15 mouse cellular contexts compared by ENCODE assay signal in the genomic region with DNA sequence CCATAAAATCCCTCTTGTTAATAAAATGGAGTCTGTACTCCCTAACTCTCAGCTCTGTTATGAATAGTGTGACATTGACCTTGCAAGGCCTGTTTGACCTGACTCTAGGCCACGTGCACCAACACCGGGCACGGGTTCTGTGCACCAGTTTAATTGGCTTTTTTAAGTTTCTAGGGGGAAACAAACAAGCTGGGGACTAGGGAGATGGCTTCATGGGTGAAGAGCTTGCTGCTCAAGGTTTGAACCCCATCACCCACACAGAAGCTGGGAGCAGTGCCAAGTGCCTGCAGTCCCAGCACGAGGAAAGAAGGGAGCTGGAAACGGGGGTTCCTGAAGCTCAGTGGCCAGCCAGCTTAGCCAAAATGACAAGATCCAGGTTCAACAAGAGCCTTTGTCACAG.
DNase-seq lines count a peak whose midpoint lies in the region; ATAC-seq and TF ChIP-seq lines count a peak whose summit lies in the region.
"Had no signal": no experiment of that assay in that cellular context is flagged by ENCODE, and none has a peak within 500 bp of the region (broad histone marks: within the 10 kb centered on the region; RNA-seq: fewer than 3 reads in every experiment).

No protein-coding gene starts in this region.

- no peak for TF ChIP-seq CTCF in lung, embryonic 14.5 days (IDR thresholded peaks at IDR 0.05; ENCODE audit: low read depth)
- TF ChIP-seq CTCF in lung, adult 2 months (IDR thresholded peaks at IDR 0.05; ENCODE audit: insufficient read depth, low read length): no peak
- no peak for TF ChIP-seq CTCF in kidney, postnatal 0 days (IDR thresholded peaks at IDR 0.05; ENCODE audit: low read depth)

- no peak for ATAC-seq in heart, embryonic 12.5 days (ENCODE audit: insufficient number of reproducible peaks, low FRiP score)
- no peak for ATAC-seq in lung, embryonic 14.5 days (ENCODE audit: insufficient read depth)
- ATAC-seq in kidney, postnatal 0 days (replicated peaks; ENCODE audit: low FRiP score, low read depth): no peak
- ATAC-seq in hindbrain, embryonic 14.5 days (ENCODE audit: low FRiP score): no peak
- ATAC-seq: forebrain, embryonic 13.5 days; intestine, postnatal 0 days had no signal

- 61% methylated on average over 5 of the region's 5 CpGs for WGBS in heart, embryonic 12.5 days
- 73% methylated on average over 5 of the region's 5 CpGs for WGBS in heart, embryonic 10.5 days
- WGBS in lung, embryonic 14.5 days: 48% methylated on average over 5 of the region's 5 CpGs
- 47% methylated on average over 5 of the region's 5 CpGs for WGBS in lung, adult 2 months
- 34% methylated on average over 5 of the region's 5 CpGs for WGBS in kidney, postnatal 0 days
- WGBS in hindbrain, embryonic 14.5 days: 69% methylated on average over 5 of the region's 5 CpGs

- H3K9ac ChIP-seq in heart, embryonic 12.5 days: no peak overlapping the region
- no peak overlapping the region for H3K9ac ChIP-seq in lung, embryonic 14.5 days
- no peak overlapping the region for H3K9ac ChIP-seq in kidney, postnatal 0 days (ENCODE audit: low read depth, low read length)
- no peak overlapping the region for H3K9ac ChIP-seq in hindbrain, embryonic 14.5 days
- H3K9ac ChIP-seq: embryonic facial prominence, embryonic 15.5 days; forebrain, embryonic 13.5 days; hindbrain, embryonic 12.5 days; liver, embryonic 13.5 days had no signal

- no peaks in the 10 kb centered on the region for H3K9me3 ChIP-seq in heart, embryonic 12.5 days (replicated peaks)
- no peaks in the 10 kb centered on the region for H3K9me3 ChIP-seq in heart, embryonic 10.5 days
- H3K9me3 ChIP-seq in lung, embryonic 14.5 days (ENCODE audit: low read depth, low read length): no peaks in the 10 kb centered on the region
- H3K9me3 ChIP-seq in kidney, postnatal 0 days (replicated peaks; ENCODE audit: low read length): no peaks in the 10 kb centered on the region
- no peaks in the 10 kb centered on the region for H3K9me3 ChIP-seq in hindbrain, embryonic 14.5 days (ENCODE audit: control insufficient read depth, low read length)
- H3K9me3 ChIP-seq: embryonic facial prominence, embryonic 15.5 days; forebrain, embryonic 13.5 days; hindbrain, embryonic 12.5 days; liver, embryonic 13.5 days; megakaryocyte, embryonic 14.5 days had no signal

- peaks cover 64% of the 10 kb centered on the region for H3K4me1 ChIP-seq in heart, embryonic 12.5 days (replicated peaks)
- peaks cover 72% of the 10 kb centered on the region for H3K4me1 ChIP-seq in heart, embryonic 10.5 days
- peaks cover 18% of the 10 kb centered on the region for H3K4me1 ChIP-seq in lung, embryonic 14.5 days (ENCODE audit: insufficient read depth)
- H3K4me1 ChIP-seq in lung, adult 2 months (ENCODE audit: control insufficient read depth, insufficient read depth, low read length): peaks cover 39% of the 10 kb centered on the region
- peaks cover 47% of the 10 kb centered on the region for H3K4me1 ChIP-seq in brown adipose tissue, adult 24 weeks (ENCODE audit: control insufficient read depth, insufficient read depth, insufficient read length, low read length)
- peaks cover 46% of the 10 kb centered on the region for H3K4me1 ChIP-seq in kidney, postnatal 0 days (replicated peaks; ENCODE audit: insufficient read depth, low read length)
- H3K4me1 ChIP-seq in hindbrain, embryonic 14.5 days (replicated peaks; ENCODE audit: control insufficient read depth, insufficient read depth, low read length): no peaks in the 10 kb centered on the region
- H3K4me1 ChIP-seq: embryonic facial prominence, embryonic 15.5 days; forebrain, embryonic 13.5 days; hindbrain, embryonic 12.5 days had no signal

- no peaks in the 10 kb centered on the region for H3K27me3 ChIP-seq in heart, embryonic 12.5 days (replicated peaks)
- peaks cover 31% of the 10 kb centered on the region for H3K27me3 ChIP-seq in heart, embryonic 10.5 days (ENCODE audit: insufficient read depth, poor library complexity, severe bottlenecking)
- no peaks in the 10 kb centered on the region for H3K27me3 ChIP-seq in lung, embryonic 14.5 days (ENCODE audit: insufficient read depth, low read length)
- no peaks in the 10 kb centered on the region for H3K27me3 ChIP-seq in kidney, postnatal 0 days (ENCODE audit: insufficient read depth, low read length)
- no peaks in the 10 kb centered on the region for H3K27me3 ChIP-seq in hindbrain, embryonic 14.5 days (ENCODE audit: control insufficient read depth, insufficient read depth, low read length)
- H3K27me3 ChIP-seq: embryonic facial prominence, embryonic 15.5 days; forebrain, embryonic 13.5 days; hindbrain, embryonic 12.5 days; liver, embryonic 13.5 days had no signal

- DNase-seq in heart, embryonic 10.5 days (ENCODE audit: low spot score): no peak
- peak; percentile 65 for DNase-seq in lung, embryonic 14.5 days
- DNase-seq in lung, adult 2 months: no peak
- no peak for DNase-seq in kidney, postnatal 0 days (ENCODE audit: low spot score)
- DNase-seq in hindbrain, embryonic 14.5 days (ENCODE audit: low spot score): no peak
- DNase-seq in cerebellum, adult 11 months: no peak
- DNase-seq: liver, embryonic 13.5 days had no signal

- no peak overlapping the region for H3K4me2 ChIP-seq in heart, embryonic 12.5 days
- no peak overlapping the region for H3K4me2 ChIP-seq in lung, embryonic 14.5 days
- no peak overlapping the region for H3K4me2 ChIP-seq in kidney, postnatal 0 days (ENCODE audit: low read length)
- no peak overlapping the region for H3K4me2 ChIP-seq in hindbrain, embryonic 14.5 days (replicated peaks)
- H3K4me2 ChIP-seq: embryonic facial prominence, embryonic 15.5 days; forebrain, embryonic 13.5 days; hindbrain, embryonic 12.5 days; liver, embryonic 13.5 days had no signal

- no peak for TF ChIP-seq POLR2A in lung, adult 2 months (IDR thresholded peaks at IDR 0.05; ENCODE audit: borderline replicate concordance, extremely low read depth, low read depth, low read length)

- H3K4me3 ChIP-seq in heart, embryonic 12.5 days: no peak overlapping the region
- no peak overlapping the region for H3K4me3 ChIP-seq in heart, embryonic 10.5 days
- no peak overlapping the region for H3K4me3 ChIP-seq in lung, embryonic 14.5 days (ENCODE audit: low read depth, low read length)
- no peak overlapping the region for H3K4me3 ChIP-seq in lung, adult 2 months (replicated peaks; ENCODE audit: extremely low read depth, low read depth, low read length)
- H3K4me3 ChIP-seq in brown adipose tissue, adult 24 weeks (ENCODE audit: insufficient read depth, low read depth, low read length): no peak overlapping the region
- H3K4me3 ChIP-seq in kidney, postnatal 0 days (replicated peaks; ENCODE audit: low read depth, low read length): no peak overlapping the region
- H3K4me3 ChIP-seq in hindbrain, embryonic 14.5 days (replicated peaks; ENCODE audit: low read length): no peak overlapping the region
- H3K4me3 ChIP-seq: embryonic facial prominence, embryonic 15.5 days; forebrain, embryonic 13.5 days; hindbrain, embryonic 12.5 days; liver, embryonic 13.5 days; megakaryocyte, embryonic 14.5 days; myocyte had no signal

- H3K36me3 ChIP-seq in heart, embryonic 12.5 days: peaks cover 79% of the 10 kb centered on the region
- H3K36me3 ChIP-seq in heart, embryonic 10.5 days: peaks cover 82% of the 10 kb centered on the region
- H3K36me3 ChIP-seq in lung, embryonic 14.5 days (ENCODE audit: insufficient read depth): peaks cover 56% of the 10 kb centered on the region
- H3K36me3 ChIP-seq in kidney, postnatal 0 days (ENCODE audit: insufficient read depth, low read length): peaks cover 23% of the 10 kb centered on the region
- H3K36me3 ChIP-seq in hindbrain, embryonic 14.5 days (replicated peaks; ENCODE audit: control insufficient read depth, insufficient read depth): no peaks in the 10 kb centered on the region

- H3K27ac ChIP-seq in heart, embryonic 12.5 days (ENCODE audit: poor library complexity, severe bottlenecking): 0 out of 2 replicates have a peak overlapping the region, but pooled peaks have one; percentile 17
- H3K27ac ChIP-seq in heart, embryonic 10.5 days: no peak overlapping the region
- peak overlapping the region; percentile 92 for H3K27ac ChIP-seq in lung, embryonic 14.5 days (ENCODE audit: low read depth)
- peak overlapping the region; percentile 46 for H3K27ac ChIP-seq in brown adipose tissue, adult 24 weeks (replicated peaks; ENCODE audit: low read depth, low read length)
- peak overlapping the region; percentile 88 for H3K27ac ChIP-seq in kidney, postnatal 0 days
- H3K27ac ChIP-seq in hindbrain, embryonic 14.5 days: no peak overlapping the region
- H3K27ac ChIP-seq: forebrain, embryonic 13.5 days; hindbrain, embryonic 12.5 days; liver, embryonic 13.5 days had no signal

Comparison
In these comparisons a context has a peak if more than half of its experiments do, and no peak if none do; other contexts are left out.
1. H3K27ac ChIP-seq: peak in heart, embryonic 12.5 days (single experiment), lung, embryonic 14.5 days (single experiment), brown adipose tissue, adult 24 weeks (single experiment) and kidney, postnatal 0 days (single experiment); none in heart, embryonic 10.5 days (single experiment) and hindbrain, embryonic 14.5 days (single experiment).